Mouse (Mus musculus) c-Kit-positive CD71-positive TER-119-positive erythroid progenitor cells, embryonic 14.5 days (primary cell): ENCODE results near the gene Ap2b1.
"Not testable (repeated sequence)": the region's sequence is repeated elsewhere in the genome, so short reads cannot be mapped to it uniquely, and the experiment has no call there.

Experiments used
- DNase-seq: peaks from one replicate; pipeline ENCODE4 v3.0.0-alpha.2; 2013; ENCODE audit warnings: low spot score

Ap2b1 gene

DNA sequence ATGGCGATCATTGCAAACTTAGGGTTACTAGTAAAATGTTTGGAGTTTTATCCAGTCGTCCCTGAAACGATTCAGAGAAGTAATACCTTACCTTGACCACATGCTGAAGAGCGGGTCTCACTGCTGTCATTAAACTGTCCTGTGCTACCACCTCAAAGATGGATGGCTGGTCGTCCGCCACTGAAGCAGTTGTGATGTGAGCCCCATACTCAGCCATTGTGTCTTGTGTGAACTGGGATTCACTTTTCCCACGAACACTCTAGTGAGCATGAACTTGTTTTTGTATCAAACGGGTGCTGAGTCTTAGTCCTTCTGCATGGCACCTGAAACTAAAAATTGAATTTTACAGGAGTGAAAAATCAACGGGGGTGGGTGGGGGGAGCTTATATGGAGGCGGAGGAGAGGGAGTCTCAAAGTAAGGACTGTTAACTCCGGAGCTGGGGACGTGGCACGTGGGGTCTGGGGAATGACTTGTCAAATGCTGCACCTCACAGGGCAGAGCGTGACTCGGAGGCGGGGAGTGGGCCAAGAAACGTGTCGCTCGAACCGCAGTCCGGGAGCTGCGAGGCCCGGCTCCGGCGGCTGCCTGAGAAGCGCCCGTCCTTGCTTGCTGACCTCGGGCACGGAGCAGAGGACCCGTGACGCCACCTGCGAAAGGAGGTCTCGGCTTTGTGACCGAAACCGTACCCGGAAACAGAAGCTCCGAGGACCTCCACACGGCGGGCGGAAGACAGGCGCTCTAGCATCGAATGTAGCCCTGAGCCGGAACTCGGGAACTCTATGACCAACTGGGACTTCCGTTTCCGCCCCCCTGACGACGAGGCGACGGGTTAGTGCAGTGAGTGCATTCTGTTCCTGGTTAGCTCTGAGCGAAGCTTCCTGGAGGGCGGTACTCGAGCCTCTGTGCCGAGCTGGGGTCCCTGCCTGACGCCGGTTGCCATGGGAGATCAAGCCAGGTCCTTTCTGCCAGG lies at the start of gene Ap2b1:
Gene Ap2b1 (plus strand): TSS at position 800 of the 971 bp plus-strand sequence.
- peak; percentile 88 for DNase-seq

- DNase-seq: not testable (repeated sequence)
Measured at GRCm38 (mm10) chr11:83257211-83257610, 41.6 kb upstream of the Ap2b1 start.

DNA sequence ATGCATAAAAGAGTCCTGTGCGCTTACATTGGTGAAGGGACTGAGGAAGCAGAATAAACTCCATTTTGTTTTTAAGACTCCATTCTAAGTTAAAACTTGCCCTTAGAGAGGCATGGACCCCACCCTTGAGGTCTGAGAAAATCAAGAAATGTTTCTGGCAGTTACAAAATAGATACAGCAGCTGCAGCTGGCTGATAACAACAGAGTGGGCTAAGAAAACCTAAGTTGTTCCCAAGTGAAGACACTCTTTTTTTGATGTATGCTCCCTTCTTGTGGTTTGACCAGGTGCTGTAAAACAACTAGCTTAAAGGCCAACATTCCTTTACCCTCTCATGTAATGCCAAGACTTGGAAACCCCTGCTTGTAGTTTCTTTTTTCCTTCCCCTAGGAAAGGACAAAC lies 36.2 kb upstream of the Ap2b1 start:
- DNase-seq: peak; percentile 78

DNA sequence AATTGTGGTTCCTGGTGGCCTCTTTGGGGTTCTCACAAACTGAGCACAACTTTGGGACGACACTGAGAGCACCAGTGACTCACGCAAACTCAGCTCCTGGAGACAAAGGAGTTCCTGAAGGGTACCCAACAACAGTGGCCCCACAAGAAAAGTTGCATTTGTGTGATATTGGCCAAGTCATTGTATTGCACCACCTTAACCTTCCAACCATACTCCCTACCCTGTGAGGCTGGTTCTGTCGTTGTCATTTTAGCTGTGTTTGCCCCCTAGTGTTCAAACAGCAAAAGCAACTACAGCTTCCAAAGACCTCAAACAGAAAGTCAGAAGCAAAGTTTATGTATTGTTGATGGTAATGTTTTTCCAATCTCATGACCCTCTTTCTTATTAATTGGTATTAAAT lies 35.7 kb upstream of the Ap2b1 start:
- DNase-seq: peak; percentile 63

- DNase-seq: no peak
Measured at GRCm38 (mm10) chr11:83270842-83271150, 28.0 kb upstream of the Ap2b1 start.

- peak; percentile 87 for DNase-seq
Measured at GRCm38 (mm10) chr11:83271151-83271950, 27.5 kb upstream of the Ap2b1 start.

DNA sequence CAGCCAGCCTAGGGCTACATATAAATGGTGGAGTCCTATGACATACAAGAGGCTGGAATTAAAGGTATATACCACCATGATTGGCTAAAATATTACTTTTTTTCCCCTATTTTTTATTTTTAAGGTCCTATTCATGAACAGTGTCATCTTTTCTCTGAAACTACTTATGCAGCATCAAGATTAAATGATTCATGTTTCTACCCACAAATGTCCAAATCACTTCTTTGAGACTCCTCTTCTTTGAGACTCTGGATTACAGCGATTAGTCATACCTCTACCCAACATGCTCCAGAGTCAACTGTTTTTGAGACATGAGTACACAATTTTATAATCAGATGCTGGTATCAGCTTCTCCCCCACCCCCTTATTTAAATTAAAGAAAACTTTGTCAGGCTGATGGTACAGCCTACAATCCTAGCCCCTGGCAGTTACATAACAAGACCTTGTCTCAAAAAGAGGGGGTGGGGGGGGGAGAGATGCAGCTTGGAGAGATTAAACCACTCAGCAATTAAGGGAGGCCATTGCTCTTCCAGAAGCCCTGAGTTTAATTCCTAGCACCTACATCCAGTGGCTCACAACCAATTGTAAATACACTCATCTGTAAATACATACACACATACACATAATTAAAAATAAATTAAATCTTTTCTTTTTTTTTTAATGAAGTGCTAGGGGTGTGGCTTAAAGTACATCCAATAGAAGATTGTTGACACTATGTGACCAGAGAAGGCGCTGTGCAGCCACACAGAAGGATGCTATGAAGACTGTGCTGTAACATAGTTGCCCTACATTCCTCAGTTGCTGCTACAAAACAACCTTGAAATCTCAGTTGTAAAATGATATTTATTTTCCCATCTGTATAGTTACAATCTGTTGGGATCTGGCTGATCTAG lies 26.6 kb upstream of the Ap2b1 start:
- DNase-seq: peak; percentile 53

DNA sequence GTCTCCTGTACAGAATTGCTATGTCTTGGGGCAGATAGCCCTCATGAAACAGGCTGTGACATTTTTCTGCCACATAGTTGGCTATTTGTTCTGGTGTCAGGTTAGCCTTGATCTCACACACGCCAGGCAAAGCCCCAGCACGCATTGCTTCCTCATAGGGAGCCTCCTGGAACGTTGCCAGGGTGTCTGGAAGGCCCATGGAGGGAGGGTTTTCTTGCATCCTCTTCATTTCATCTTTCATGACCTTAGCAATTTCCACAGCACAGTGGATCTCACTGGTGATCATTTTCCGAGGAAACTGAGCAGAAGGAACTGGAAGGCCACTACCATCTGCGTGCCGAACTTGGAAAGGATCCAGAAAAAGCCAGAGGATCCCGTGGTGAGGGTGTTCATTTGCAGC lies 22.6 kb upstream of the Ap2b1 start:
- DNase-seq: no peak

DNA sequence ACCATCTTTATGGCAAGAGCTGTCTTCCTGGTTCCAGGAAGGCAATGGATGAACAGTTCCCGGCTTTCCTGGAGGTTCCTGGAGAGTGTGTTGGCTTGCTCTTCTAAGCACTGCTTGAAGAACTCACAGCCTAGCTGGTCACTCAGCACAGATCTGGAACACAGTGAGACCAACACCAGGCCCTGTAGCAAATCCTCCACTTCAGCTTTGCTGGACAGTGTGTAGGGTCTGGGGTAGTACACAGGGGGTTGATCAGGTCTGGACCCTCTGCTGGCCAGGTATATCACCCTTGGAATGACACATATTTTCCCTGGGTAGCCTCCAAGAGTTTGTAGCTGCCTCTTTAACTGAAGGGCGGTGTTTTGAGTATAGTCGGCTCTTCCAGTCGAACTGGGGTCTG lies 19.8 kb upstream of the Ap2b1 start:
- DNase-seq: no peak

- no peak for DNase-seq
Measured at GRCm38 (mm10) chr11:83279691-83280090, 19.1 kb upstream of the Ap2b1 start.

- DNase-seq: no peak
Measured at GRCm38 (mm10) chr11:83282084-83282483, 16.7 kb upstream of the Ap2b1 start.

DNA sequence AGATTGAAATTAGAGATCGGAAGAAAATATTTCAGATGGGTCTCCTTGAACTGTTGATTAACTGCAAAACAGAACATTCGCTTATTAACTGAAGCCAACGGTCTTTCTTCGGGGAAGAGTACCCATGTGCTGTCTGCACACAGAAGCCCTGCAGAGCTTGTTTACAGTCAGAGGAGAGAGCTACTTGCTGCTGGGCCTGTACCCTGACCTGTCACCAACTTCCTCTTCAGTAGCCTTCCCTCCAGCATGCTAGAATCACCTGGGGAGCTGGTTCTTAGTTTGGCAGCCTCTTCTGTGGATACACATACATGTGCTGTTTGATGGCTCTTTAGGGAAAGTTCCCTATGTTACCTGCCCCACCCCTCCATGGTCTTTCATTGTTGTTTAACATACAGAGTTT lies 13.2 kb upstream of the Ap2b1 start:
- no peak for DNase-seq

- peak; percentile 89 for DNase-seq
Measured at GRCm38 (mm10) chr11:83286566-83286965, 12.3 kb upstream of the Ap2b1 start, which contains the start of gene Slfn14. TSS of gene Slfn14 (minus strand) at chr11:83286726.

- DNase-seq: no peak
Measured at GRCm38 (mm10) chr11:83289036-83289435, 9.8 kb upstream of the Ap2b1 start.

- DNase-seq: no peak
Measured at GRCm38 (mm10) chr11:83289633-83290032, 9.2 kb upstream of the Ap2b1 start.

GRCm38 (mm10) chr11:83291375-83292250 lies 7.2 kb upstream of the Ap2b1 start:
- peak; percentile 94 for DNase-seq

DNA sequence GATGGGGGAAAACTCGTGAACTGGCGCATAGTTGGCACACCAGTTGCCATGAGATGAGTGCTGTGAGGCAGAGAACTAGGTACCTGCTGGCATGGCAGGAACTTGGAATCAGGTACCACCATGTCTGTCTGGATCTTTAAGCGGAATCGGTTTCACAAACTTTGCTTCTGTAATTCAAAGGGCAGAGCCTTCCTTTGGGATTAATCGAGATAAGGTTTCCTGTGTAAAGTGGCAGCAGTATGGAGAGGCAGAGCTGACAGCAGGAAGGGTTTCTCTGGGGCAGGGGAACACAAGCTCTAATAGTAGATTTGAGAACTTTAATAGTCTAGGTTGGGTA lies 6.6 kb upstream of the Ap2b1 start:
- no peak for DNase-seq

GRCm38 (mm10) chr11:83293182-83293581 lies 5.6 kb upstream of the Ap2b1 start:
- no peak for DNase-seq

GRCm38 (mm10) chr11:83294133-83294532 lies 4.7 kb upstream of the Ap2b1 start:
- DNase-seq: no peak

DNA sequence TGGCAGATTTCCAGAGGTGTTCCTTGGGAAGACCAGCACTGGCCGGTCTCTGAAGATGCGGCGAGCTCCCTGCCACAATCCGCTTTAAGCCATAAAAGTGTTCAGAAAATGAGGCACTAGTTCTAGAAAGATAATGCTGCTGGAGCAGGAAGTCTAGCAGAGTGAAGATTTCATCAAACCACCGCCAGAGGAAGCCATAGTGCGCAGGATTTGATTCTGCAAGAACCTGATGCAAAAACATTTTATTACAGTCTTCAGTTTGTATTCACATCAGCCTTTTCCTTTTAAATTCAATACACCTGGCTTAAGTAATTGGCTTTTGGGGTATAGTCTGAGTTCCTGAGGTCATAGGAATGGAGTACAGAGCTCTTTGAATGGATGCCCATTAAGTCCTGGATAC lies 1.0 kb upstream of the Ap2b1 start:
- peak; percentile 34 for DNase-seq

- no peak for DNase-seq
Measured at GRCm38 (mm10) chr11:83299724-83300123, 900 bp downstream of the Ap2b1 start.
